Mouse (Mus musculus): ENCODE results near the gene Nelfcd.

DNA sequence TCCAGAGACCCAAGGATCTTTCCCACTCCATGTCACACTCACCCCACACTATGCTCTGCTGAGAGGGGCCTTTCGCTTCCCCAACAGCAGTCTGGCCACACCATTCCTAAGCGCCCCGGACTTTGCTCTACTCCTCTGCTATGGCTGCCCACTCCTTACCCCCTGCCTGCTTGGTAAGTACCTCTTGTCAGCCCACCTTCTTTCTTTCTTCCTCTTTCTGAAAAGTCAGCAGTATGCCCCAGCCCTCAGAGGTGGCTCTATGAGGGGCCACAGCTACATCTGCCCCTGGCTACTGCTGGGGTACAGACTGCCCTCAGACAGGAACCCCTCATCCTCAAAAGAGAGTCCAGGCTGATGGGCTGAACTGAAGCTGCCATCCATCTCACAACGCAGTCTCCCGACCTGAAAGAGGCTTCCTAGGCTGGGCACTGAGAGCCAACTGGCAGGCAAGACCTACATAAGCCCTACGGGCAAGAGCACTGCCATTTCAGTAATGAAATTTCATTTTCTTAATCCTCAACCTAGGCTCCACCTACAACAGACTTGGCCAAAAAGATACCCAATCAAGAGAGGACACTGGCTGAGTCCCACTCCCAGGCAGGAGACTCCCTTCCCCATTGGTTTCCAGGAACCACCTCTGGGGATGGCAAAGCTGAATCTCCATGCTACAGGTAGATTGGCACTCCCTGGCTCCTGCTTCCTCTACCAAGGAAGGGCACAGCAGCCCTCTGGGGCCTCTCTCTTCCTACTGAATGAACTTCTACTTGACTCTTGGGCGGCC, 21.5 kb downstream of the Nelfcd start:
- no peak for TF ChIP-seq CTCF (IDR thresholded peaks at IDR 0.05; ENCODE audit: borderline replicate concordance, insufficient read depth, low read depth, low read length)
- TF ChIP-seq POLR2A (IDR thresholded peaks at IDR 0.05; ENCODE audit: borderline replicate concordance, insufficient read depth, low read length) = no peak
